Mouse (Mus musculus) embryonic facial prominence, embryonic 12.5 days (tissue): Measurements from ENCODE around the gene Gm21317. TPM values are rescaled to one million over a fixed set of nuclear protein-coding genes. Genes with fewer than 3 reads are reported as not detected.
"Not testable (repeated sequence)": the region's sequence is repeated elsewhere in the genome, so short reads cannot be mapped to it uniquely, and the experiment has no call there.

ENCODE experiments used
- ATAC-seq: fragments of 200-750 bp; cut with Nextera tagmentation; 2 replicates; pipeline ENCODE4 v1.8.0; 2017; ENCODE audit not compliant: insufficient number of reproducible peaks, insufficient read depth, low FRiP score, low TSS enrichment
- H3K27ac ChIP-seq: fragments of 300-500 bp; sonication (generic); 2 replicates; pipeline ENCODE4 v1.5.1; 2016; ENCODE audit warnings: mild to moderate bottlenecking
- H3K27me3 ChIP-seq: fragments of 300-500 bp; sonication (generic); 2 replicates; pipeline ENCODE4 v1.6.1; 2016; ENCODE audit warnings: mild to moderate bottlenecking, moderate library complexity
- H3K36me3 ChIP-seq: fragments of 300-500 bp; sonication (generic); 2 replicates; pipeline ENCODE4 v1.6.1; 2016; ENCODE audit warnings: mild to moderate bottlenecking
- H3K4me1 ChIP-seq: fragments of 300-500 bp; sonication (generic); 2 replicates; pipeline ENCODE4 v1.6.1; 2016
- H3K4me2 ChIP-seq: fragments of 300-500 bp; sonication (generic); replicated peaks from 2 replicates; pipeline ENCODE4 v1.6.1; 2016; ENCODE audit warnings: mild to moderate bottlenecking, moderate library complexity
- H3K4me3 ChIP-seq: fragments of 300-500 bp; sonication (generic); 2 replicates; pipeline ENCODE4 v1.5.1; 2016; ENCODE audit warnings: mild to moderate bottlenecking
- H3K9ac ChIP-seq: fragments of 300-500 bp; sonication (generic); 2 replicates; pipeline ENCODE4 v1.6.1; 2016; ENCODE audit warnings: mild to moderate bottlenecking, moderate library complexity
- H3K9me3 ChIP-seq: fragments of 300-500 bp; sonication (generic); 2 replicates; pipeline ENCODE4 v1.6.1; 2016; ENCODE audit warnings: mild to moderate bottlenecking, moderate library complexity
- WGBS: fragments of 180-500 bp; shearing (Covaris S2); methylation state at CpG from one replicate; pipeline ENCODE4 v1.1.7; 2016; 5-methylcytosine and 5-hydroxymethylcytosine counted together
- polyA plus RNA-seq: library from polyadenylated mRNA; unstranded; fragments of >200 nt; fragmentation: Nextera tagmentation; extraction: Ambion mirVana; gene quantifications from 2 replicates; pipeline ENCODE4 v1.2.1, GENCODE M21; 2016

The Gm21317 gene
- not detected in 2 replicates for polyA plus RNA-seq

DNA sequence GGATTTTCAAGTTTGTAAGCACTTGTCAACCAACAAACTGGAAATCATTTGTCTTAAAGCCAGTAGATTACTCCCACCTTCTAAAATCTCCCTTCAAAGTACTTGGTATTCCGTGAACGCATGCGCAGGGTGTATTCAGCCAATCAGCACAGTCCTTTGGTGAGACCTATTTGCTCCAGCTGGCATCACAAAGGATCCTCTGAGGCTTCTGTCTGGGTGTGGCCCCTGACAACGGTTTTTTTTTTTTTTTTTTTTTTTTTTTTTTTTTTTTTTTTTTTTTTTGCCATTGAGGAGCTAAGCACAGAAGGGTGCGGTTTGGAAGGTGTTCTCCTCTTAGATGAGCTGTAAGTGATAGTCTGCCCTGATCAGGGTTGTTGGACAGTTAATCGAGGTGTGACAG is at the start of gene Gm21317:
Gm21317 (plus strand) TSS at position 301 of the 400 bp plus-strand sequence.
- not testable (repeated sequence) for H3K27ac ChIP-seq, H3K36me3 ChIP-seq
- no CpG with 5 or more reads among the region's 6 CpGs for WGBS

More for the DNA sequence above, at the start of gene Gm21317:
- H3K4me2 ChIP-seq, H3K9me3 ChIP-seq, H3K4me3 ChIP-seq, H3K4me1 ChIP-seq, ATAC-seq, H3K27me3 ChIP-seq, H3K9ac ChIP-seq: not testable (repeated sequence)
